Mouse (Mus musculus): Measurements from ENCODE around the gene Baz1b. TPM values are rescaled to one million over a fixed set of nuclear protein-coding genes. Genes with fewer than 3 reads are reported as not detected.
A peak's percentile ranks its signal among the peaks of the same experiment; 100 is the strongest.

The Baz1b gene
- polyA plus RNA-seq (2015; fragmentation: Nextera tagmentation; extraction: Ambion mirVana): 50.1 and 51.4 TPM in 2 replicates

GRCm38 (mm10) chr5:135186621-135187348, at the start of gene Baz1b:
Gene Baz1b (plus strand): TSS chr5:135187264.
- peaks cover 33% of the 10 kb centered on the region for H3K36me3 ChIP-seq (ENCODE audit: poor library complexity, severe bottlenecking)
- peak within 1 kb of the TSS; percentile 70 for H3K4me2 ChIP-seq
- H3K9me3 ChIP-seq (replicated peaks): no peaks in the 10 kb centered on the region; the same call in 1 of the 2 replicates
- peak within 1 kb of the TSS; percentile 98 for H3K9ac ChIP-seq
- H3K27ac ChIP-seq: peak within 1 kb of the TSS; percentile 96
- peaks cover 28% of the 10 kb centered on the region for H3K4me1 ChIP-seq
- ATAC-seq: peak; percentile 98
- H3K4me3 ChIP-seq: peak within 1 kb of the TSS; percentile 99
- H3K27me3 ChIP-seq: no peaks in the 10 kb centered on the region
- under 1% methylated on average over 55 of the region's 57 CpGs for WGBS

GRCm38 (mm10) chr5:135139881-135140280, 47.2 kb upstream of the Baz1b start:
- ATAC-seq: no peak
- Histone ChIP-seq H3K4me1 (no peaks in the 10 kb centered on the region), H3K9me3 (replicated peaks) (no peaks in the 10 kb centered on the region), H3K4me2 (no peak overlapping the region), H3K27me3 (peaks cover 7% of the 10 kb centered on the region), H3K36me3 (ENCODE audit: poor library complexity, severe bottlenecking) (no peaks in the 10 kb centered on the region), H3K9ac (no peak overlapping the region), H3K27ac (no peak overlapping the region), H3K4me3 (no peak overlapping the region)
- 86% methylated on average over 2 of the region's 2 CpGs for WGBS

GRCm38 (mm10) chr5:135144469-135144868, 42.6 kb upstream of the Baz1b start:
- ATAC-seq: no peak
- Histone ChIP-seq H3K36me3 (ENCODE audit: poor library complexity, severe bottlenecking) (no peaks in the 10 kb centered on the region), H3K27ac (no peak overlapping the region), H3K9me3 (replicated peaks) (no peaks in the 10 kb centered on the region), H3K4me3 (no peak overlapping the region), H3K4me2 (no peak overlapping the region), H3K9ac (no peak overlapping the region), H3K27me3 (no peaks in the 10 kb centered on the region), H3K4me1 (peaks cover 10% of the 10 kb centered on the region)
- 67% methylated on average over 4 of the region's 4 CpGs for whole genome bisulfite sequencing

- no peak overlapping the region for H3K4me3 ChIP-seq
- ATAC-seq: no peak
- H3K9ac ChIP-seq: no peak overlapping the region
- peaks cover 18% of the 10 kb centered on the region for H3K4me1 ChIP-seq
- H3K4me2 ChIP-seq: no peak overlapping the region
- H3K9me3 ChIP-seq (replicated peaks): no peaks in the 10 kb centered on the region
- WGBS: 88% methylated on average over 3 of the region's 3 CpGs
- no peaks in the 10 kb centered on the region for H3K36me3 ChIP-seq (ENCODE audit: poor library complexity, severe bottlenecking)
- no peaks in the 10 kb centered on the region for H3K27me3 ChIP-seq
- H3K27ac ChIP-seq: no peak overlapping the region
These were observed 41.5 kb upstream of the Baz1b start for GRCm38 (mm10) chr5:135145532-135145931.

GRCm38 (mm10) chr5:135145955-135146354, 41.1 kb upstream of the Baz1b start:
- H3K4me3 ChIP-seq: no peak overlapping the region
- H3K27ac ChIP-seq: no peak overlapping the region
- H3K9ac ChIP-seq: no peak overlapping the region
- no peaks in the 10 kb centered on the region for H3K27me3 ChIP-seq
- no peaks in the 10 kb centered on the region for H3K9me3 ChIP-seq (replicated peaks)
- H3K4me2 ChIP-seq: no peak overlapping the region
- no peak for ATAC-seq
- H3K36me3 ChIP-seq (ENCODE audit: poor library complexity, severe bottlenecking): no peaks in the 10 kb centered on the region
- peaks cover 18% of the 10 kb centered on the region for H3K4me1 ChIP-seq

GRCm38 (mm10) chr5:135148715-135149052, 38.4 kb upstream of the Baz1b start:
- no peak for ATAC-seq
- Histone ChIP-seq H3K4me3 (peak overlapping the region; percentile 69), H3K9me3 (replicated peaks) (no peaks in the 10 kb centered on the region), H3K4me1 (peaks cover 18% of the 10 kb centered on the region), H3K27me3 (no peaks in the 10 kb centered on the region), H3K9ac (peak overlapping the region; percentile 67), H3K27ac (peak overlapping the region; percentile 83), H3K4me2 (peak overlapping the region; percentile 78), H3K36me3 (ENCODE audit: poor library complexity, severe bottlenecking) (peaks cover 10% of the 10 kb centered on the region)
- WGBS: under 1% methylated on average over 13 of the region's 13 CpGs

GRCm38 (mm10) chr5:135149053-135149819, 37.8 kb upstream of the Baz1b start, which contains the start of gene Tbl2:
Gene Tbl2 (plus strand): TSS chr5:135149657.
- peak within 1 kb of the TSS; percentile 83 for H3K27ac ChIP-seq
- peak within 1 kb of the TSS; percentile 80 for H3K9ac ChIP-seq
- H3K36me3 ChIP-seq (ENCODE audit: poor library complexity, severe bottlenecking): peaks cover 15% of the 10 kb centered on the region
- H3K27me3 ChIP-seq: no peaks in the 10 kb centered on the region
- WGBS: under 1% methylated on average over 61 of the region's 63 CpGs
- ATAC-seq: peak; percentile 98
- peak within 1 kb of the TSS; percentile 69 for H3K4me3 ChIP-seq
- H3K9me3 ChIP-seq (replicated peaks): no peaks in the 10 kb centered on the region
- H3K4me1 ChIP-seq: peaks cover 18% of the 10 kb centered on the region
- peak within 1 kb of the TSS; percentile 78 for H3K4me2 ChIP-seq

- peaks cover 18% of the 10 kb centered on the region for H3K4me1 ChIP-seq
- H3K36me3 ChIP-seq (ENCODE audit: poor library complexity, severe bottlenecking): peaks cover 21% of the 10 kb centered on the region
- H3K27me3 ChIP-seq: no peaks in the 10 kb centered on the region
- peak overlapping the region; percentile 83; the same call in 1 of the 2 replicates for H3K27ac ChIP-seq
- no peak for ATAC-seq
- under 1% methylated on average over 19 of the region's 23 CpGs for WGBS
- H3K4me3 ChIP-seq: peak overlapping the region; percentile 69
- peak overlapping the region; percentile 80 for H3K9ac ChIP-seq
- H3K4me2 ChIP-seq: peak overlapping the region; percentile 78
- no peaks in the 10 kb centered on the region for H3K9me3 ChIP-seq (replicated peaks)
These were observed 37.3 kb upstream of the Baz1b start for GRCm38 (mm10) chr5:135149820-135150178.

- H3K36me3 ChIP-seq (ENCODE audit: poor library complexity, severe bottlenecking): peaks cover 87% of the 10 kb centered on the region
- H3K4me3 ChIP-seq: no peak overlapping the region
- H3K4me1 ChIP-seq: no peaks in the 10 kb centered on the region
- ATAC-seq: no peak
- H3K4me2 ChIP-seq: no peak overlapping the region
- WGBS: 96% methylated on average over 4 of the region's 4 CpGs
- H3K27me3 ChIP-seq: no peaks in the 10 kb centered on the region
- no peak overlapping the region for H3K27ac ChIP-seq
- no peaks in the 10 kb centered on the region for H3K9me3 ChIP-seq (replicated peaks)
- no peak overlapping the region for H3K9ac ChIP-seq
These were observed 30.6 kb upstream of the Baz1b start for GRCm38 (mm10) chr5:135156496-135156895.

GRCm38 (mm10) chr5:135161221-135161620, 25.8 kb upstream of the Baz1b start:
- H3K27me3 ChIP-seq: no peaks in the 10 kb centered on the region
- no peak for ATAC-seq
- H3K4me3 ChIP-seq: no peak overlapping the region
- WGBS: 88% methylated on average over 4 of the region's 4 CpGs
- no peaks in the 10 kb centered on the region for H3K4me1 ChIP-seq
- no peak overlapping the region for H3K27ac ChIP-seq
- H3K9ac ChIP-seq: no peak overlapping the region; the same call in 1 of the 2 replicates
- H3K4me2 ChIP-seq: no peak overlapping the region
- H3K9me3 ChIP-seq (replicated peaks): no peaks in the 10 kb centered on the region
- H3K36me3 ChIP-seq (ENCODE audit: poor library complexity, severe bottlenecking): peaks cover 67% of the 10 kb centered on the region

GRCm38 (mm10) chr5:135161650-135162049, 25.4 kb upstream of the Baz1b start:
- Histone ChIP-seq H3K27me3 (no peaks in the 10 kb centered on the region), H3K27ac (no peak overlapping the region), H3K9me3 (replicated peaks) (no peaks in the 10 kb centered on the region), H3K4me3 (no peak overlapping the region), H3K4me2 (no peak overlapping the region), H3K4me1 (no peaks in the 10 kb centered on the region), H3K36me3 (ENCODE audit: poor library complexity, severe bottlenecking) (peaks cover 63% of the 10 kb centered on the region), H3K9ac (no peak overlapping the region; the same call in 1 of the 2 replicates)
- 86% methylated on average over 7 of the region's 7 CpGs for WGBS
- ATAC-seq: no peak

- Histone ChIP-seq H3K36me3 (ENCODE audit: poor library complexity, severe bottlenecking) (peaks cover 56% of the 10 kb centered on the region), H3K4me2 (no peak overlapping the region), H3K4me1 (no peaks in the 10 kb centered on the region), H3K9ac (no peak overlapping the region), H3K4me3 (no peak overlapping the region), H3K27ac (no peak overlapping the region), H3K27me3 (no peaks in the 10 kb centered on the region), H3K9me3 (replicated peaks) (no peaks in the 10 kb centered on the region)
- WGBS: 96% methylated on average over 8 of the region's 8 CpGs
- no peak for ATAC-seq
These were observed 24.7 kb upstream of the Baz1b start for GRCm38 (mm10) chr5:135162361-135162760.

All from forebrain, embryonic 13.5 days (tissue).